Mouse (Mus musculus): ENCODE measurements around the gene Cyp19a1.

DNA sequence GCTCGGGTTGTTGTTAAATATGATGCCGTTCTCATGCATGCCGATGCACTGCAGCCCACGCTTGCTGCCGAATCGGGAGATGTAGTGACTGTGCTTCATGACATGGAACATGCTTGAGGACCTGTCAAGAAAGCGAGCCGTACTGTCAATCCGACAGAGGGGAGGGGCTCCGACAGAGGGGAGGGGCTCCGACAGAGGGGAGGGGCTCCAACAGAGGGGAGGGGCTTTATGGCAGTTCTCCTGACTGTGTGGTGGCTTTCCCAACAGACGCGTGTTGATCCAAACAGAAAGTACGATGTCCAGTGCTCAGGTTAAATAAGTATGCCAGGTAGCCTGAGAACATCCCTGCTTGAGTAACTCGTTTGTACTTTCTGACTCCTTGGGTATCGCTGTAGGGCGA, 87.7 kb downstream of the Cyp19a1 start:
- no peak for TF ChIP-seq CTCF (IDR thresholded peaks at IDR 0.05; ENCODE audit: low read depth, low read length)
- no peak for TF ChIP-seq GATA1 (IDR thresholded peaks at IDR 0.05; ENCODE audit: borderline replicate concordance, low read length)
- TF ChIP-seq TAL1 (conservative IDR thresholded peaks at IDR 0.05; ENCODE audit: low read depth, low read length): no peak
- TF ChIP-seq GATA2 (IDR thresholded peaks at IDR 0.05; ENCODE audit: borderline replicate concordance, low read depth, low read length): no peak
- no peak for TF ChIP-seq POLR2AphosphoS5 (IDR thresholded peaks at IDR 0.05; ENCODE audit: insufficient replicate concordance, low read depth, low read length)
